Mouse (Mus musculus) MEL (cell line): Measurements from ENCODE around the gene Madd. TPM values are rescaled to one million over a fixed set of nuclear protein-coding genes. Genes with fewer than 3 reads are reported as not detected.

Source experiments
- DNase-seq: peaks from one replicate; pipeline ENCODE4 v3.0.0; 2011; ENCODE audit warnings: low read depth, low spot score
- H3K27ac ChIP-seq: 2 replicates; pipeline ENCODE4 v1.5.1; 2012; ENCODE audit warnings: low read depth, mild to moderate bottlenecking, control low read depth, low read length, moderate library complexity; ENCODE audit not compliant: control insufficient read depth
- H3K27me3 ChIP-seq, 2 experiments: fragments of 150-350 bp in 1 of 2; sonication (generic) in 1 of 2; 2 replicates each; pipeline ENCODE4 v1.6.1; 2012; ENCODE audit warnings: low read length in 2 of 2, mild to moderate bottlenecking in 2 of 2, improper control_type of control experiment in 1 of 2, moderate library complexity in 1 of 2; ENCODE audit not compliant: insufficient read depth in 2 of 2, control insufficient read depth in 1 of 2
- H3K36me3 ChIP-seq, 2 experiments: 2 replicates each; pipeline ENCODE4 v1.6.1; 2012 to 2014; ENCODE audit warnings: low read length in 2 of 2, improper control_type of control experiment in 1 of 2, inconsistent platforms in 1 of 2, mild to moderate bottlenecking in 1 of 2; ENCODE audit not compliant: insufficient read depth in 2 of 2, control insufficient read depth in 1 of 2
- H3K4me1 ChIP-seq, 2 experiments: fragments of 150-350 bp in 1 of 2; sonication (generic) in 1 of 2; 2 replicates each; pipeline ENCODE4 v1.6.1; 2012; ENCODE audit warnings: low read length in 2 of 2, improper control_type of control experiment in 1 of 2, mild to moderate bottlenecking in 1 of 2; ENCODE audit not compliant: insufficient read depth in 2 of 2, control insufficient read depth in 1 of 2
- H3K4me3 ChIP-seq, 2 experiments: fragments of 150-350 bp in 1 of 2; sonication (generic) in 1 of 2; 2 replicates each; pipeline ENCODE4 v1.5.1; 2012; ENCODE audit warnings: low read depth in 2 of 2, low read length in 2 of 2, mild to moderate bottlenecking in 2 of 2, moderate library complexity in 2 of 2, control low read depth in 1 of 2, improper control_type of control experiment in 1 of 2; ENCODE audit not compliant: control insufficient read depth in 1 of 2, insufficient read depth in 1 of 2
- H3K79me2 ChIP-seq: 2 replicates; pipeline ENCODE4 v1.6.1; 2012; ENCODE audit warnings: mild to moderate bottlenecking, low read length, moderate library complexity; ENCODE audit not compliant: control insufficient read depth, poor library complexity, insufficient read depth
- H3K9ac ChIP-seq: 2 replicates; pipeline ENCODE4 v1.6.1; 2012; ENCODE audit warnings: low read depth, mild to moderate bottlenecking, control low read depth, low read length, moderate library complexity; ENCODE audit not compliant: control insufficient read depth, poor library complexity, severe bottlenecking
- H3K9me3 ChIP-seq: fragments of 150-350 bp; sonication (generic); replicated peaks from 2 replicates; pipeline ENCODE4 v1.6.1; 2012; ENCODE audit warnings: mild to moderate bottlenecking, low read length, improper control_type of control experiment, moderate library complexity; ENCODE audit not compliant: insufficient read depth
- CHD1 ChIP-seq: IDR thresholded peaks from 2 replicates; pipeline ENCODE4 v1.6.1; 2012; ENCODE audit warnings: low read depth, mild to moderate bottlenecking, inconsistent platforms, low read length, improper control_type of control experiment
- CHD2 ChIP-seq: IDR thresholded peaks from 2 replicates; pipeline ENCODE4 v1.6.1; 2011; ENCODE audit warnings: low read length, improper control_type of control experiment
- CTCF ChIP-seq, 3 experiments: IDR thresholded peaks in 2 of 3; conservative IDR thresholded peaks in 1 of 3; 2 replicates each; pipeline ENCODE4 v1.5.1; 2011 to 2012; ENCODE audit warnings: low read length in 3 of 3, low read depth in 2 of 3, mild to moderate bottlenecking in 2 of 3, improper control_type of control experiment in 1 of 3, inconsistent platforms in 1 of 3, mixed read lengths in 1 of 3, moderate library complexity in 1 of 3; ENCODE audit not compliant: control insufficient read depth in 1 of 3, insufficient read depth in 1 of 3, poor library complexity in 1 of 3, severe bottlenecking in 1 of 3
- E2F4 ChIP-seq: IDR thresholded peaks from 2 replicates; pipeline ENCODE4 v1.6.1; 2011; ENCODE audit warnings: low read depth, low read length, improper control_type of control experiment, borderline replicate concordance
- ELF1 ChIP-seq: IDR thresholded peaks from 2 replicates; pipeline ENCODE4 v1.6.1; 2014; ENCODE audit warnings: low read depth, mild to moderate bottlenecking, inconsistent platforms, low read length, improper control_type of control experiment, moderate library complexity
- EP300 ChIP-seq, 2 experiments: IDR thresholded peaks; 2 replicates each; pipeline ENCODE4 v1.6.1; 2011; ENCODE audit warnings: improper control_type of control experiment in 2 of 2, low read length in 2 of 2, low read depth in 1 of 2, mild to moderate bottlenecking in 1 of 2
- ETS1 ChIP-seq: IDR thresholded peaks from 2 replicates; pipeline ENCODE4 v1.6.1; 2012; ENCODE audit warnings: low read depth, mild to moderate bottlenecking, inconsistent platforms, low read length, improper control_type of control experiment, moderate library complexity
- HCFC1 ChIP-seq: IDR thresholded peaks from 2 replicates; pipeline ENCODE4 v1.6.1; 2012; ENCODE audit warnings: low read depth, mild to moderate bottlenecking, inconsistent platforms, low read length, improper control_type of control experiment, moderate library complexity
- KAT2A ChIP-seq: conservative IDR thresholded peaks from 2 replicates; pipeline ENCODE4 v1.6.1; 2012; ENCODE audit warnings: low read depth, low read length, improper control_type of control experiment, inconsistent platforms
- MAZ ChIP-seq: IDR thresholded peaks from 2 replicates; pipeline ENCODE4 v1.6.1; 2012; ENCODE audit warnings: low read depth, mild to moderate bottlenecking, inconsistent platforms, low read length, improper control_type of control experiment
- MXI1 ChIP-seq: IDR thresholded peaks from 2 replicates; pipeline ENCODE4 v1.6.1; 2011; ENCODE audit warnings: mild to moderate bottlenecking, low read depth, low read length, improper control_type of control experiment
- POLR2AphosphoS2 ChIP-seq: IDR thresholded peaks from 2 replicates; pipeline ENCODE4 v1.6.1; 2011; ENCODE audit warnings: low read length, improper control_type of control experiment
- RCOR1 ChIP-seq: IDR thresholded peaks from 2 replicates; pipeline ENCODE4 v1.6.1; 2012; ENCODE audit warnings: low read depth, mild to moderate bottlenecking, inconsistent platforms, low read length, improper control_type of control experiment
- SMC3 ChIP-seq: IDR thresholded peaks from 2 replicates; pipeline ENCODE4 v1.6.1; 2011; ENCODE audit warnings: low read depth, low read length, improper control_type of control experiment
- TAL1 ChIP-seq: IDR thresholded peaks from 2 replicates; pipeline ENCODE4 v1.6.1; 2012; ENCODE audit warnings: mild to moderate bottlenecking, inconsistent platforms, low read length, moderate library complexity, mixed read lengths
- UBTF ChIP-seq: IDR thresholded peaks from 2 replicates; pipeline ENCODE4 v1.6.1; 2012; ENCODE audit warnings: low read depth, mild to moderate bottlenecking, inconsistent platforms, low read length, improper control_type of control experiment, moderate library complexity, borderline replicate concordance; ENCODE audit not compliant: insufficient read depth
- ZKSCAN1 ChIP-seq: IDR thresholded peaks from 2 replicates; pipeline ENCODE4 v1.6.1; 2012; ENCODE audit warnings: low read depth, mild to moderate bottlenecking, inconsistent platforms, low read length, improper control_type of control experiment, moderate library complexity
- polyA plus RNA-seq, 2 experiments: library from polyadenylated mRNA; stranded (reverse) in 1 of 2; unstranded in 1 of 2; fragments of >175 nt in 1 of 2; fragments of >200 nt in 1 of 2; gene quantifications; 2 replicates each; pipeline versions ENCODE4 v1.2.1 to v1.2.4; 2012; ENCODE audit warnings: low replicate concordance in 2 of 2, low read depth in 1 of 2; ENCODE audit not compliant: insufficient read length in 2 of 2, insufficient read depth in 1 of 2, missing spikeins in 1 of 2
- total RNA-seq: library from RNA; depleted of rRNA; stranded (reverse); fragments of 300-350 nt; gene quantifications from 2 replicates; pipeline ENCODE4 v1.2.3, GENCODE M21; 2012

Gene Madd
- total and polyA plus RNA-seq, 3 experiments, result 17.5 to 27.4 TPM; not detected in 1

DNA sequence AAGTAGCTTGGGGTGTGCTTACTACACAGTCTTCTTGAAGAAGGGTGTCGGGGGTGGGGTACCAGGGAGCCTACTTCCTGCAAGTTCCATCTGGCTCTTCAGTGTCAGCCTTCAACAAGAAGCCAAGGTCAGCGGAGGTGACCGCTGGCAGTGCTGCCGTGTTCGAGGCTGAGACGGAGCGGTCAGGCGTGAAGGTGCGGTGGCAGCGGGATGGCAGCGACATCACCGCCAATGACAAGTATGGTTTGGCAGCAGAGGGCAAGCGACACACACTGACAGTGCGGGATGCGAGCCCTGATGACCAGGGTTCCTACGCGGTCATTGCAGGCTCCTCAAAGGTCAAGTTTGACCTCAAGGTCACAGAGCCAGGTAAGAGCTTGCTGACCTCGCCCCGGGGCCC, 64.6 kb downstream of the Madd start:
- no peaks in the 10 kb centered on the region for H3K36me3 ChIP-seq
- H3K9ac ChIP-seq, result no peak overlapping the region
- no peaks in the 10 kb centered on the region for H3K27me3 ChIP-seq
- no peak overlapping the region for H3K27ac ChIP-seq
- TF ChIP-seq KAT2A (no peak), CHD2 (no peak), ZKSCAN1 (no peak), UBTF (no peak), ETS1 (no peak), SMC3 (no peak)
- TF ChIP-seq, all 39 proteins: peak for 0
- Histone ChIP-seq H3K79me2 (no peaks in the 10 kb centered on the region), H3K4me3 (no peak overlapping the region), H3K4me1 (peaks cover 0 to 5% of the 10 kb centered on the region in 2 experiments; a peak in 1 of 4 replicates), H3K9me3 (no peaks in the 10 kb centered on the region)
- no peak for DNase-seq

DNA sequence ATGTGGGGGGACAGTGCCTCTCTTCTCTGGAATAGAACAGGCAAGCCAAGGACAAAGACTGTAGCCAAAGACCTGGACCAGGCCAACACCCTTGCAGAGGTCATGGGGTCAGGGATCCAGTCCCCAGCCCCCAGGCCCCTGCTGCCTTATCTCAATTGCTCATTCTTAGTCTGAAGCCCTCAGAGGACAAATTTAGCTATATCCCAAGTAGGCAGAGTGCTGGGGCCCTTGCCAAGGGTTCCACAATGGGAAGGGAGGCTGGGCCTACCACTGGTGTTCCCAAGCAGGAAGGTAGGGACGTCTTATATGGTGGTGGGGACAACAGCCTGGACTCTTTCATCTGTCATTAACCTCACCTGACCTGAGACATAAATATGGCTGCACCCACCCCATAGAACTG, 65.0 kb downstream of the Madd start:
- no peaks in the 10 kb centered on the region for H3K36me3 ChIP-seq

DNA sequence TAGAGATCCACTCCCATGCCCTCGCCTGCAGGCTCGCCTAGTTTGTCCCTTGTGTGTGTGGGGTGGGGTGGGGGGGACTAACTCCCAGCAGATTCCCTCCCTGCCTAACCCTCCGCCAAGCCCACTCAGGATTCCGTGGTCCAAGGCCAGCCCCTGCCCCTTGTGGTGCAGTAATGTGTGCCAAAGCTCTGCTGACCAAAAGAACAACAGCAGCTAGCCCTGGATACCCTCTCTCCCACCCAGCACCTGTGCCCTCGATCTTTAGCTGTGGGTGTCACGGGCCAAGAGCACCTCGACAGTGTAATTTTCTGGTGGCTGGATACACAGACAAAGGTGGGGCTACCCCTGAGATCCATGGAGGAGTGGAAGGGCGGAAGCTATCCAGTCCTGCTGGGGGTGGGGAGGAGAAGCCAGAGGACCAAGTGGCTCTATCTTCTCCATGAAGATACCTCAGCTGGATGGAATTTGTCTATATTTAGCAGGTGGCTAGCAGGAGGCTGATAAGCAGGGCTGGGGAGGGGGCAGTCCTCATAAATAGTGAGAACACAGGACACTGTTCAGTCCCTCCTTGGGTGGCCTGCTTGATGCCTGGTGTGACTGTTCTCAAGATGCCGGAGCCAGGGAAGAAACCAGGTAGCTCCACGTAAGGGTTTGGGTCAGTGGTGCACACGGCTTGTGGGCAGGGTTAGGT, 65.9 kb downstream of the Madd start, which contains the start of gene Mybpc3:
Gene Mybpc3 (plus strand): TSS at position 560 of the 691 bp plus-strand sequence.
- no peaks in the 10 kb centered on the region for H3K36me3 ChIP-seq
- no peak within 1 kb of the TSS for H3K9ac ChIP-seq
- DNase-seq, result no peak
- H3K79me2 ChIP-seq, result no peaks in the 10 kb centered on the region
- no peaks in the 10 kb centered on the region for H3K9me3 ChIP-seq
- H3K27ac ChIP-seq, result no peak within 1 kb of the TSS
- no peak within 1 kb of the TSS for H3K4me3 ChIP-seq
- H3K4me1 ChIP-seq, result peaks cover 0 to 5% of the 10 kb centered on the region in 2 experiments; a peak in 1 of 4 replicates
- no peaks in the 10 kb centered on the region for H3K27me3 ChIP-seq
- TF ChIP-seq MXI1 (no peak), RCOR1 (no peak), EP300 (IDR thresholded peaks at IDR 0.05; ENCODE audit: low read depth in 1 of 2, low read length in 2 of 2) (no peak), CTCF (IDR thresholded peaks at IDR 0.05 in 2 of 3, conservative IDR thresholded peaks at IDR 0.05 in 1 of 3; ENCODE audit: control insufficient read depth in 1 of 3, insufficient read depth in 1 of 3, low read depth in 2 of 3, low read length in 3 of 3, poor library complexity in 1 of 3, severe bottlenecking in 1 of 3) (no peak), ELF1 (no peak), E2F4 (no peak), CHD1 (no peak), POLR2AphosphoS2 (no peak)

More for the DNA sequence above, 65.0 kb downstream of the Madd start:
- no peak overlapping the region for H3K27ac ChIP-seq
- H3K9ac ChIP-seq, result no peak overlapping the region
- peaks cover 0 to 5% of the 10 kb centered on the region in 2 experiments; a peak in 1 of 4 replicates for H3K4me1 ChIP-seq
- H3K9me3 ChIP-seq, result no peaks in the 10 kb centered on the region
- no peak overlapping the region for H3K4me3 ChIP-seq
- no peak for DNase-seq
- no peaks in the 10 kb centered on the region for H3K27me3 ChIP-seq
- TF ChIP-seq KAT2A, result no peak
- TF ChIP-seq HCFC1, result no peak
- no peak for TF ChIP-seq UBTF
- TF ChIP-seq TAL1, result no peak
- TF ChIP-seq MAZ, result no peak
- no peaks in the 10 kb centered on the region for H3K79me2 ChIP-seq
